Mouse (Mus musculus) retina, postnatal 1 day (tissue): Measurements from ENCODE around the gene Rpap1.
A peak's percentile ranks its signal among the peaks of the same experiment; 100 is the strongest.

Experiments used
- DNase-seq: peaks from one replicate; pipeline ENCODE4 v3.0.0-alpha.2; 2012

The Rpap1 gene

GRCm38 (mm10) chr2:119787206-119787883, at the start of gene Rpap1:
Gene Rpap1 (minus strand): TSS chr2:119787537.
- peak; percentile 90 for DNase-seq

GRCm38 (mm10) chr2:119834231-119834630, 46.9 kb upstream of the Rpap1 start:
- DNase-seq = no peak

- DNase-seq = no peak
Observed at GRCm38 (mm10) chr2:119830579-119830978, 43.2 kb upstream of the Rpap1 start.

- no peak for DNase-seq
Observed at GRCm38 (mm10) chr2:119821136-119821535, 33.8 kb upstream of the Rpap1 start.

GRCm38 (mm10) chr2:119818668-119819272, 31.4 kb upstream of the Rpap1 start:
- no peak for DNase-seq

- DNase-seq = no peak
Observed at GRCm38 (mm10) chr2:119817047-119817446, 29.7 kb upstream of the Rpap1 start.

- DNase-seq = no peak
Observed at GRCm38 (mm10) chr2:119816611-119817010, 29.3 kb upstream of the Rpap1 start.

GRCm38 (mm10) chr2:119814376-119814933, 27.1 kb upstream of the Rpap1 start:
- DNase-seq = no peak

- no peak for DNase-seq
Observed at GRCm38 (mm10) chr2:119811490-119812146, 24.3 kb upstream of the Rpap1 start.

- no peak for DNase-seq
Observed at GRCm38 (mm10) chr2:119810890-119811289, 23.6 kb upstream of the Rpap1 start.

GRCm38 (mm10) chr2:119808881-119809280, 21.5 kb upstream of the Rpap1 start:
- peak; percentile 28 for DNase-seq

GRCm38 (mm10) chr2:119808438-119808837, 21.1 kb upstream of the Rpap1 start:
- no peak for DNase-seq

GRCm38 (mm10) chr2:119805536-119805935, 18.2 kb upstream of the Rpap1 start:
- no peak for DNase-seq

GRCm38 (mm10) chr2:119804776-119805175, 17.4 kb upstream of the Rpap1 start:
- peak; percentile 21 for DNase-seq

- no peak for DNase-seq
Observed at GRCm38 (mm10) chr2:119804275-119804628, 16.9 kb upstream of the Rpap1 start.

- DNase-seq = peak; percentile 22
Observed at GRCm38 (mm10) chr2:119803618-119804274, 16.4 kb upstream of the Rpap1 start.

GRCm38 (mm10) chr2:119802767-119803617, 15.7 kb upstream of the Rpap1 start:
- peak; percentile 76 for DNase-seq

- no peak for DNase-seq
Observed at GRCm38 (mm10) chr2:119800876-119801846, 13.8 kb upstream of the Rpap1 start.

GRCm38 (mm10) chr2:119799961-119800550, 12.7 kb upstream of the Rpap1 start:
- peak; percentile 26 for DNase-seq

GRCm38 (mm10) chr2:119799181-119799960, 12.0 kb upstream of the Rpap1 start:
- DNase-seq = peak; percentile 70
